Mouse (Mus musculus) limb, embryonic 15.5 days (tissue): ENCODE data around the gene Stk39. TPM values are rescaled to one million over a fixed set of nuclear protein-coding genes. Genes with fewer than 3 reads are reported as not detected.

ENCODE experiments used
- ATAC-seq: fragments of 200-750 bp; cut with Nextera tagmentation; 2 replicates; pipeline ENCODE4 v1.8.0; 2017; ENCODE audit warnings: low read depth, moderate TSS enrichment; ENCODE audit not compliant: insufficient number of reproducible peaks, low FRiP score, low TSS enrichment
- H3K27ac ChIP-seq: fragments of 300-500 bp; sonication (generic); 2 replicates; pipeline ENCODE4 v1.5.1; 2015; ENCODE audit warnings: moderate library complexity, mild to moderate bottlenecking, inconsistent platforms
- H3K27me3 ChIP-seq: fragments of 300-500 bp; sonication (generic); 2 replicates; pipeline ENCODE4 v1.6.1; 2015; ENCODE audit warnings: inconsistent platforms
- H3K36me3 ChIP-seq: fragments of 300-500 bp; sonication (generic); 2 replicates; pipeline ENCODE4 v1.6.1; 2015; ENCODE audit warnings: inconsistent platforms
- H3K4me1 ChIP-seq: fragments of 300-500 bp; sonication (generic); 2 replicates; pipeline ENCODE4 v1.6.1; 2015; ENCODE audit warnings: inconsistent platforms
- H3K4me2 ChIP-seq: fragments of 300-500 bp; sonication (generic); 2 replicates; pipeline ENCODE4 v1.6.1; 2015; ENCODE audit warnings: mild to moderate bottlenecking, inconsistent platforms
- H3K4me3 ChIP-seq: fragments of 300-500 bp; sonication (generic); 2 replicates; pipeline ENCODE4 v1.5.1; 2015; ENCODE audit warnings: mild to moderate bottlenecking, inconsistent platforms
- H3K9ac ChIP-seq: fragments of 300-500 bp; sonication (generic); 2 replicates; pipeline ENCODE4 v1.6.1; 2015; ENCODE audit warnings: inconsistent platforms
- H3K9me3 ChIP-seq: fragments of 300-500 bp; sonication (generic); 2 replicates; pipeline ENCODE4 v1.6.1; 2016; ENCODE audit warnings: inconsistent platforms
- WGBS: fragments of 180-500 bp; shearing (Covaris S2); methylation state at CpG from one replicate; pipeline ENCODE4 v1.1.7; 2015; 5-methylcytosine and 5-hydroxymethylcytosine counted together
- polyA plus RNA-seq: library from polyadenylated mRNA; unstranded; fragments of >200 nt; fragmentation: Nextera tagmentation; extraction: Ambion mirVana; gene quantifications from 2 replicates; pipeline ENCODE4 v1.2.1, GENCODE M21; 2015

Stk39 gene
- polyA plus RNA-seq, 1 experiment from 2014 or later: 14.0 TPM

GRCm38 (mm10) chr2:68289961-68290360, 182.1 kb downstream of the Stk39 start:
- Histone ChIP-seq H3K27ac (no peak overlapping the region), H3K27me3 (no peaks in the 10 kb centered on the region), H3K4me2 (no peak overlapping the region), H3K4me1 (no peaks in the 10 kb centered on the region), H3K9ac (no peak overlapping the region), H3K9me3 (no peaks in the 10 kb centered on the region), H3K4me3 (no peak overlapping the region), H3K36me3 (no peaks in the 10 kb centered on the region)
- no peak for ATAC-seq
- WGBS: 46% methylated on average over 4 of the region's 4 CpGs

- Histone ChIP-seq H3K27ac (no peak overlapping the region), H3K4me3 (no peak overlapping the region), H3K36me3 (no peaks in the 10 kb centered on the region), H3K4me2 (no peak overlapping the region), H3K4me1 (no peaks in the 10 kb centered on the region), H3K27me3 (no peaks in the 10 kb centered on the region), H3K9ac (no peak overlapping the region), H3K9me3 (no peaks in the 10 kb centered on the region)
- 67% methylated on average over 10 of the region's 10 CpGs for WGBS
- no peak for ATAC-seq
Measured at GRCm38 (mm10) chr2:68289177-68289576, 182.9 kb downstream of the Stk39 start.

- no peaks in the 10 kb centered on the region for H3K4me1 ChIP-seq
- WGBS: 88% methylated on average over 10 of the region's 10 CpGs
- H3K9ac ChIP-seq: no peak overlapping the region
- no peak overlapping the region for H3K4me3 ChIP-seq
- H3K4me2 ChIP-seq: no peak overlapping the region
- H3K36me3 ChIP-seq: no peaks in the 10 kb centered on the region
- no peaks in the 10 kb centered on the region for H3K27me3 ChIP-seq
- H3K27ac ChIP-seq: no peak overlapping the region
- H3K9me3 ChIP-seq: no peaks in the 10 kb centered on the region
- ATAC-seq: no peak
Measured at GRCm38 (mm10) chr2:68288106-68288505, 184.0 kb downstream of the Stk39 start.

GRCm38 (mm10) chr2:68284391-68284790, 187.7 kb downstream of the Stk39 start:
- no peaks in the 10 kb centered on the region for H3K9me3 ChIP-seq
- H3K9ac ChIP-seq: no peak overlapping the region
- H3K4me1 ChIP-seq: no peaks in the 10 kb centered on the region
- H3K4me3 ChIP-seq: no peak overlapping the region
- ATAC-seq: no peak
- peaks cover 9% of the 10 kb centered on the region for H3K36me3 ChIP-seq
- WGBS: 68% methylated on average over 2 of the region's 2 CpGs
- H3K27ac ChIP-seq: no peak overlapping the region
- no peaks in the 10 kb centered on the region for H3K27me3 ChIP-seq
- H3K4me2 ChIP-seq: no peak overlapping the region

- no peak overlapping the region for H3K27ac ChIP-seq
- ATAC-seq: no peak
- H3K9me3 ChIP-seq: no peaks in the 10 kb centered on the region
- H3K4me2 ChIP-seq: no peak overlapping the region
- H3K27me3 ChIP-seq: no peaks in the 10 kb centered on the region
- peaks cover 9% of the 10 kb centered on the region for H3K36me3 ChIP-seq
- no peaks in the 10 kb centered on the region for H3K4me1 ChIP-seq
- H3K4me3 ChIP-seq: no peak overlapping the region
- 64% methylated on average over 6 of the region's 6 CpGs for WGBS
- no peak overlapping the region for H3K9ac ChIP-seq
Measured at GRCm38 (mm10) chr2:68283021-68283548, 189.0 kb downstream of the Stk39 start.

GRCm38 (mm10) chr2:68281575-68281974, 190.5 kb downstream of the Stk39 start:
- Histone ChIP-seq H3K27ac (no peak overlapping the region), H3K9me3 (no peaks in the 10 kb centered on the region), H3K4me1 (no peaks in the 10 kb centered on the region), H3K27me3 (no peaks in the 10 kb centered on the region), H3K4me3 (no peak overlapping the region), H3K36me3 (peaks cover 9% of the 10 kb centered on the region), H3K4me2 (no peak overlapping the region), H3K9ac (no peak overlapping the region)
- 90% methylated on average over 3 of the region's 3 CpGs for WGBS
- no peak for ATAC-seq

- 77% methylated on average over 4 of the region's 4 CpGs for WGBS
- Histone ChIP-seq H3K36me3 (0 out of 2 replicates have a peak, but pooled peaks cover 10% of the 10 kb centered on the region), H3K27me3 (no peaks in the 10 kb centered on the region), H3K4me1 (no peaks in the 10 kb centered on the region), H3K4me2 (no peak overlapping the region), H3K9ac (no peak overlapping the region), H3K27ac (no peak overlapping the region), H3K9me3 (no peaks in the 10 kb centered on the region), H3K4me3 (no peak overlapping the region)
- ATAC-seq: no peak
Measured at GRCm38 (mm10) chr2:68271301-68271700, 200.8 kb downstream of the Stk39 start.

- Histone ChIP-seq H3K36me3 (0 out of 2 replicates have a peak, but pooled peaks cover 10% of the 10 kb centered on the region), H3K27ac (no peak overlapping the region)
Measured at GRCm38 (mm10) chr2:68270836-68271235, 201.2 kb downstream of the Stk39 start.

GRCm38 (mm10) chr2:68269646-68270045, 202.4 kb downstream of the Stk39 start:
- Histone ChIP-seq H3K27ac (no peak overlapping the region), H3K9ac (no peak overlapping the region), H3K4me2 (no peak overlapping the region), H3K4me1 (no peaks in the 10 kb centered on the region), H3K9me3 (no peaks in the 10 kb centered on the region), H3K27me3 (no peaks in the 10 kb centered on the region), H3K36me3 (0 out of 2 replicates have a peak, but pooled peaks cover 10% of the 10 kb centered on the region), H3K4me3 (no peak overlapping the region)
- no peak for ATAC-seq
- 93% methylated on average over 4 of the region's 4 CpGs for WGBS

More at GRCm38 (mm10) chr2:68270836-68271235, 201.2 kb downstream of the Stk39 start:
- Histone ChIP-seq H3K9ac (no peak overlapping the region), H3K9me3 (no peaks in the 10 kb centered on the region), H3K4me3 (no peak overlapping the region), H3K4me1 (no peaks in the 10 kb centered on the region), H3K4me2 (no peak overlapping the region), H3K27me3 (no peaks in the 10 kb centered on the region)
- no peak for ATAC-seq
- 76% methylated on average over 6 of the region's 6 CpGs for WGBS

GRCm38 (mm10) chr2:68264826-68265225, 207.2 kb downstream of the Stk39 start:
- H3K9me3 ChIP-seq: no peaks in the 10 kb centered on the region
- H3K27ac ChIP-seq: no peak overlapping the region
- H3K27me3 ChIP-seq: no peaks in the 10 kb centered on the region
- no peak overlapping the region for H3K4me2 ChIP-seq
- H3K36me3 ChIP-seq: no peaks in the 10 kb centered on the region
- H3K4me3 ChIP-seq: no peak overlapping the region
- H3K4me1 ChIP-seq: no peaks in the 10 kb centered on the region
- H3K9ac ChIP-seq: no peak overlapping the region
- no peak for ATAC-seq
- WGBS: 81% methylated on average over 5 of the region's 5 CpGs

- Histone ChIP-seq H3K9me3 (no peaks in the 10 kb centered on the region), H3K36me3 (no peaks in the 10 kb centered on the region), H3K27me3 (no peaks in the 10 kb centered on the region), H3K9ac (no peak overlapping the region), H3K4me1 (no peaks in the 10 kb centered on the region), H3K27ac (no peak overlapping the region), H3K4me3 (no peak overlapping the region), H3K4me2 (no peak overlapping the region)
- no peak for ATAC-seq
- 92% methylated on average over 2 of the region's 2 CpGs for WGBS
Measured at GRCm38 (mm10) chr2:68260911-68261310, 211.2 kb downstream of the Stk39 start.

- Histone ChIP-seq H3K27ac (no peak overlapping the region), H3K9me3 (no peaks in the 10 kb centered on the region), H3K4me2 (no peak overlapping the region), H3K36me3 (no peaks in the 10 kb centered on the region), H3K27me3 (no peaks in the 10 kb centered on the region), H3K4me3 (no peak overlapping the region), H3K4me1 (no peaks in the 10 kb centered on the region), H3K9ac (no peak overlapping the region)
- 64% methylated on average over 6 of the region's 6 CpGs for WGBS
- peak; percentile 67; the same call in 1 of the 2 replicates for ATAC-seq
Measured at GRCm38 (mm10) chr2:68257571-68257970, 214.5 kb downstream of the Stk39 start.

- no peaks in the 10 kb centered on the region for H3K9me3 ChIP-seq
- H3K27ac ChIP-seq: no peak overlapping the region
- no peak overlapping the region for H3K4me3 ChIP-seq
- no peaks in the 10 kb centered on the region for H3K27me3 ChIP-seq
- 89% methylated on average over 8 of the region's 8 CpGs for WGBS
- no peak for ATAC-seq
- H3K36me3 ChIP-seq: no peaks in the 10 kb centered on the region
- H3K4me1 ChIP-seq: no peaks in the 10 kb centered on the region
- H3K4me2 ChIP-seq: no peak overlapping the region
- H3K9ac ChIP-seq: no peak overlapping the region
Measured at GRCm38 (mm10) chr2:68256472-68256871, 215.6 kb downstream of the Stk39 start.
